In genomic region chr8:126804115-126804514, GRCm38 (mm10) we compare ENCODE assay signal across 11 mouse cellular contexts.
A peak's percentile ranks its signal among the peaks of the same experiment; 100 is the strongest.
DNase-seq lines count a peak whose midpoint lies in the region; ATAC-seq and TF ChIP-seq lines count a peak whose summit lies in the region.
"Had no signal": no experiment of that assay in that cellular context is flagged by ENCODE, and none has a peak within 500 bp of the region (broad histone marks: within the 10 kb centered on the region; RNA-seq: fewer than 3 reads in every experiment).

No protein-coding gene starts in this region.

- no peaks in the 10 kb centered on the region for H3K27me3 ChIP-seq in heart, embryonic 15.5 days
- H3K27me3 ChIP-seq in limb, embryonic 15.5 days = no peaks in the 10 kb centered on the region
- H3K27me3 ChIP-seq in stomach, postnatal 0 days (ENCODE audit: control insufficient read depth, insufficient read depth, low read length) = no peaks in the 10 kb centered on the region
- H3K27me3 ChIP-seq: embryonic facial prominence, embryonic 15.5 days had no signal

- 61% methylated on average over 7 of the region's 7 CpGs for WGBS in heart, embryonic 15.5 days
- WGBS in limb, embryonic 15.5 days = 83% methylated on average over 7 of the region's 7 CpGs
- WGBS in stomach, postnatal 0 days = 76% methylated on average over 7 of the region's 7 CpGs

- H3K4me3 ChIP-seq in heart, embryonic 15.5 days = no peak overlapping the region
- H3K4me3 ChIP-seq in limb, embryonic 15.5 days = no peak overlapping the region
- no peak overlapping the region for H3K4me3 ChIP-seq in stomach, postnatal 0 days (ENCODE audit: low read depth, low read length)
- H3K4me3 ChIP-seq: embryonic facial prominence, embryonic 15.5 days had no signal

- H3K27ac ChIP-seq in heart, embryonic 15.5 days = peak overlapping the region; percentile 31
- H3K27ac ChIP-seq in limb, embryonic 15.5 days = 0 out of 2 replicates have a peak overlapping the region, but pooled peaks have one; percentile 8
- H3K27ac ChIP-seq in stomach, postnatal 0 days (replicated peaks) = peak overlapping the region; percentile 45; the same call in 1 of the 2 replicates
- H3K27ac ChIP-seq: embryonic facial prominence, embryonic 15.5 days had no signal

- no peak for TF ChIP-seq EP300 in stomach, postnatal 0 days (optimal IDR thresholded peaks at IDR 0.05)

- peaks cover 32% of the 10 kb centered on the region for H3K4me1 ChIP-seq in heart, embryonic 15.5 days (replicated peaks)
- H3K4me1 ChIP-seq in limb, embryonic 15.5 days = peaks cover 10% of the 10 kb centered on the region; the same call in 1 of the 2 replicates
- H3K4me1 ChIP-seq in stomach, postnatal 0 days (replicated peaks; ENCODE audit: control insufficient read depth, insufficient read depth) = no peaks in the 10 kb centered on the region; the same call in 1 of the 2 replicates
- H3K4me1 ChIP-seq: embryonic facial prominence, embryonic 15.5 days had no signal

- no peak overlapping the region for H3K4me2 ChIP-seq in heart, embryonic 15.5 days
- no peak overlapping the region for H3K4me2 ChIP-seq in limb, embryonic 15.5 days
- no peak overlapping the region for H3K4me2 ChIP-seq in stomach, postnatal 0 days (replicated peaks; ENCODE audit: low read depth)
- H3K4me2 ChIP-seq: embryonic facial prominence, embryonic 15.5 days had no signal

- no peak overlapping the region for H3K9ac ChIP-seq in heart, embryonic 15.5 days
- no peak overlapping the region for H3K9ac ChIP-seq in limb, embryonic 15.5 days
- H3K9ac ChIP-seq in stomach, postnatal 0 days (ENCODE audit: low read length) = no peak overlapping the region
- H3K9ac ChIP-seq: embryonic facial prominence, embryonic 15.5 days had no signal

- TF ChIP-seq CTCF in stomach, postnatal 0 days (IDR thresholded peaks at IDR 0.05; ENCODE audit: low read depth) = no peak

- H3K9me3 ChIP-seq in heart, embryonic 15.5 days (replicated peaks) = no peaks in the 10 kb centered on the region
- H3K9me3 ChIP-seq in limb, embryonic 15.5 days = no peaks in the 10 kb centered on the region
- no peaks in the 10 kb centered on the region for H3K9me3 ChIP-seq in stomach, postnatal 0 days (ENCODE audit: control insufficient read depth, low read length)
- H3K9me3 ChIP-seq: embryonic facial prominence, embryonic 15.5 days had no signal

- ATAC-seq in heart, embryonic 15.5 days (replicated peaks; ENCODE audit: insufficient number of reproducible peaks, insufficient read depth, low FRiP score, low read depth) = no peak
- no peak for ATAC-seq in limb, embryonic 15.5 days (ENCODE audit: insufficient number of reproducible peaks, low FRiP score, low TSS enrichment, low read depth)
- ATAC-seq in stomach, postnatal 0 days (ENCODE audit: low FRiP score, low TSS enrichment) = no peak

- no peak for DNase-seq in heart, postnatal 4 days
- peak; percentile 15 for DNase-seq in thymus, postnatal 25 days
- DNase-seq in thymus, postnatal 4 days = no peak
- DNase-seq in stomach, postnatal 0 days (ENCODE audit: low spot score) = no peak
- DNase-seq in embryo, embryonic 10.5 days (ENCODE audit: low spot score) = no peak
- DNase-seq in adrenal gland, postnatal 25 days = no peak
- DNase-seq: gastrocnemius, postnatal 14 days; thymus, adult 18-20 months had no signal

- no peaks in the 10 kb centered on the region for H3K36me3 ChIP-seq in heart, embryonic 15.5 days
- no peaks in the 10 kb centered on the region for H3K36me3 ChIP-seq in limb, embryonic 15.5 days
- no peaks in the 10 kb centered on the region for H3K36me3 ChIP-seq in stomach, postnatal 0 days (ENCODE audit: control insufficient read depth, insufficient read depth, low read length)
- H3K36me3 ChIP-seq: embryonic facial prominence, embryonic 15.5 days had no signal
